Mouse (Mus musculus) lung, embryonic 16.5 days (tissue): ENCODE data around the gene Nfix. TPM values are rescaled to one million over a fixed set of nuclear protein-coding genes. Genes with fewer than 3 reads are reported as not detected.

Experiments used
- ATAC-seq: fragments of 200-750 bp; cut with Nextera tagmentation; 2 replicates; pipeline ENCODE4 v1.8.0; 2017; ENCODE audit warnings: low read depth, mild to moderate bottlenecking, moderate library complexity
- H3K27ac ChIP-seq: fragments of 300-500 bp; sonication (generic); 2 replicates; pipeline ENCODE4 v1.5.1; 2014; ENCODE audit warnings: mild to moderate bottlenecking, control low read depth, low read length
- H3K27me3 ChIP-seq: fragments of 300-500 bp; sonication (generic); 2 replicates; pipeline ENCODE4 v1.6.1; 2014; ENCODE audit warnings: low read depth, low read length, mixed read lengths; ENCODE audit not compliant: control insufficient read depth, insufficient read depth
- H3K36me3 ChIP-seq: fragments of 300-500 bp; sonication (generic); 2 replicates; pipeline ENCODE4 v1.6.1; 2014; ENCODE audit warnings: low read length; ENCODE audit not compliant: control insufficient read depth, insufficient read depth
- H3K4me1 ChIP-seq: fragments of 300-500 bp; sonication (generic); replicated peaks from 2 replicates; pipeline ENCODE4 v1.6.1; 2014; ENCODE audit warnings: low read length, mixed read lengths; ENCODE audit not compliant: control insufficient read depth, insufficient read depth
- H3K4me2 ChIP-seq: fragments of 300-500 bp; sonication (generic); 2 replicates; pipeline ENCODE4 v1.6.1; 2014; ENCODE audit warnings: low read depth, low read length, control low read depth
- H3K4me3 ChIP-seq: fragments of 300-500 bp; sonication (generic); 2 replicates; pipeline ENCODE4 v1.5.1; 2014; ENCODE audit warnings: mild to moderate bottlenecking, low read length, control low read depth
- H3K9ac ChIP-seq: fragments of 300-500 bp; sonication (generic); 2 replicates; pipeline ENCODE4 v1.6.1; 2014; ENCODE audit warnings: low read length, control low read depth
- H3K9me3 ChIP-seq: fragments of 300-500 bp; sonication (generic); 2 replicates; pipeline ENCODE4 v1.6.1; 2016; ENCODE audit warnings: low read length; ENCODE audit not compliant: control insufficient read depth
- WGBS: fragments of 180-500 bp; shearing (Covaris S2); extraction: QIAGEN DNeasy Blood & Tissue Kit; methylation state at CpG from one replicate; pipeline ENCODE4 v1.1.7; 2014; 5-methylcytosine and 5-hydroxymethylcytosine counted together
- polyA plus RNA-seq: library from polyadenylated mRNA; unstranded; fragments of >200 nt; fragmentation: Nextera tagmentation; extraction: Ambion mirVana; gene quantifications from 2 replicates; pipeline ENCODE4 v1.2.1, GENCODE M21; 2015

Gene Nfix
- polyA plus RNA-seq, 1 experiment from 2014 or later, result 43.9 TPM

- no peak overlapping the region for H3K4me2 ChIP-seq
- peaks cover 57% of the 10 kb centered on the region for H3K4me1 ChIP-seq
- H3K4me3 ChIP-seq, result no peak overlapping the region
- 42% methylated on average over 5 of the region's 5 CpGs for WGBS
- no peaks in the 10 kb centered on the region for H3K36me3 ChIP-seq
- peak overlapping the region; percentile 87 for H3K27ac ChIP-seq
- ATAC-seq, result no peak
- no peaks in the 10 kb centered on the region for H3K9me3 ChIP-seq
- H3K9ac ChIP-seq, result no peak overlapping the region
- no peaks in the 10 kb centered on the region for H3K27me3 ChIP-seq
Observed at GRCm38 (mm10) chr8:84732545-84732944, 67.6 kb downstream of the Nfix start.

GRCm38 (mm10) chr8:84731371-84732177 lies 68.6 kb downstream of the Nfix start:
- Histone ChIP-seq H3K9me3 (no peaks in the 10 kb centered on the region), H3K4me1 (peaks cover 64% of the 10 kb centered on the region), H3K4me2 (peak overlapping the region; percentile 17; the same call in 1 of the 2 replicates), H3K4me3 (no peak overlapping the region), H3K36me3 (peaks cover 5% of the 10 kb centered on the region; the same call in 1 of the 2 replicates), H3K9ac (peak overlapping the region; percentile 58; the same call in 1 of the 2 replicates), H3K27ac (peak overlapping the region; percentile 87), H3K27me3 (no peaks in the 10 kb centered on the region)
- 42% methylated on average over 11 of the region's 11 CpGs for WGBS
- ATAC-seq, result peak; percentile 1; the same call in 1 of the 2 replicates

- peak; percentile 32 for ATAC-seq
- peak overlapping the region; percentile 87 for H3K27ac ChIP-seq
- H3K4me2 ChIP-seq, result no peak overlapping the region
- peak overlapping the region; percentile 58; the same call in 1 of the 2 replicates for H3K9ac ChIP-seq
- no peaks in the 10 kb centered on the region for H3K9me3 ChIP-seq
- WGBS, result 25% methylated on average over 9 of the region's 9 CpGs
- peaks cover 8% of the 10 kb centered on the region for H3K36me3 ChIP-seq
- H3K4me3 ChIP-seq, result no peak overlapping the region
- no peaks in the 10 kb centered on the region for H3K27me3 ChIP-seq
- H3K4me1 ChIP-seq, result peaks cover 71% of the 10 kb centered on the region
Observed at GRCm38 (mm10) chr8:84730541-84731370, 69.4 kb downstream of the Nfix start.

- no peaks in the 10 kb centered on the region for H3K27me3 ChIP-seq
- H3K4me3 ChIP-seq, result no peak overlapping the region
- 68% methylated on average over 16 of the region's 16 CpGs for WGBS
- H3K27ac ChIP-seq, result peak overlapping the region; percentile 87
- peaks cover 10% of the 10 kb centered on the region for H3K36me3 ChIP-seq
- no peak overlapping the region for H3K9ac ChIP-seq
- H3K9me3 ChIP-seq, result no peaks in the 10 kb centered on the region
- H3K4me2 ChIP-seq, result no peak overlapping the region
- 0 out of 2 replicates have a peak, but pooled peaks have one; percentile 2 for ATAC-seq
- peaks cover 79% of the 10 kb centered on the region for H3K4me1 ChIP-seq
Observed at GRCm38 (mm10) chr8:84729921-84730362, 70.2 kb downstream of the Nfix start.

- Histone ChIP-seq H3K9me3 (no peaks in the 10 kb centered on the region), H3K27me3 (no peaks in the 10 kb centered on the region), H3K4me2 (no peak overlapping the region), H3K9ac (no peak overlapping the region), H3K4me1 (peaks cover 88% of the 10 kb centered on the region), H3K36me3 (peaks cover 14% of the 10 kb centered on the region), H3K27ac (0 out of 2 replicates have a peak overlapping the region, but pooled peaks have one; percentile 0), H3K4me3 (no peak overlapping the region)
- 0 out of 2 replicates have a peak, but pooled peaks have one; percentile 3 for ATAC-seq
- 51% methylated on average over 3 of the region's 3 CpGs for WGBS
Observed at GRCm38 (mm10) chr8:84728474-84728873, 71.7 kb downstream of the Nfix start.

GRCm38 (mm10) chr8:84725941-84726259 lies 74.2 kb downstream of the Nfix start:
- H3K9ac ChIP-seq, result peak overlapping the region; percentile 40
- H3K27ac ChIP-seq, result peak overlapping the region; percentile 74
- WGBS, result 26% methylated on average over 3 of the region's 3 CpGs
- H3K4me1 ChIP-seq, result peaks cover 82% of the 10 kb centered on the region
- peaks cover 24% of the 10 kb centered on the region for H3K36me3 ChIP-seq
- H3K9me3 ChIP-seq, result no peaks in the 10 kb centered on the region
- H3K4me3 ChIP-seq, result no peak overlapping the region
- no peak overlapping the region for H3K4me2 ChIP-seq
- H3K27me3 ChIP-seq, result no peaks in the 10 kb centered on the region
- ATAC-seq, result no peak

GRCm38 (mm10) chr8:84725246-84725940 lies 74.8 kb downstream of the Nfix start:
- Histone ChIP-seq H3K9ac (peak overlapping the region; percentile 40), H3K4me3 (no peak overlapping the region), H3K9me3 (no peaks in the 10 kb centered on the region), H3K4me1 (peaks cover 77% of the 10 kb centered on the region), H3K36me3 (peaks cover 24% of the 10 kb centered on the region), H3K27me3 (no peaks in the 10 kb centered on the region), H3K4me2 (no peak overlapping the region), H3K27ac (peak overlapping the region; percentile 74)
- no peak for ATAC-seq
- 49% methylated on average over 10 of the region's 10 CpGs for WGBS

- ATAC-seq, result no peak
- Histone ChIP-seq H3K4me1 (peaks cover 69% of the 10 kb centered on the region), H3K27me3 (no peaks in the 10 kb centered on the region), H3K9ac (peak overlapping the region; percentile 25; the same call in 1 of the 2 replicates), H3K36me3 (peaks cover 28% of the 10 kb centered on the region), H3K9me3 (no peaks in the 10 kb centered on the region), H3K4me3 (no peak overlapping the region), H3K4me2 (no peak overlapping the region), H3K27ac (peak overlapping the region; percentile 96)
- WGBS, result 58% methylated on average over 9 of the region's 9 CpGs
Observed at GRCm38 (mm10) chr8:84724683-84725082, 75.5 kb downstream of the Nfix start.
